Mouse (Mus musculus) thymus, adult 2 months (tissue): Measurements from ENCODE around the gene Olfr1269.

Experiments used
- CTCF ChIP-seq: fragments of 200-500 bp; IDR thresholded peaks from 2 replicates; pipeline ENCODE4 v1.5.1; 2012; ENCODE audit warnings: mild to moderate bottlenecking, control low read depth, low read length, moderate library complexity, borderline replicate concordance; ENCODE audit not compliant: control insufficient read depth, poor library complexity, insufficient read depth; ENCODE audit errors: extremely low read depth
- POLR2A ChIP-seq: fragments of 200-500 bp; IDR thresholded peaks from 2 replicates; pipeline ENCODE4 v1.6.1; 2012; ENCODE audit warnings: mild to moderate bottlenecking, low read length, control low read depth, moderate library complexity; ENCODE audit not compliant: control insufficient read depth, poor library complexity, insufficient read depth; ENCODE audit errors: extremely low read depth

DNA sequence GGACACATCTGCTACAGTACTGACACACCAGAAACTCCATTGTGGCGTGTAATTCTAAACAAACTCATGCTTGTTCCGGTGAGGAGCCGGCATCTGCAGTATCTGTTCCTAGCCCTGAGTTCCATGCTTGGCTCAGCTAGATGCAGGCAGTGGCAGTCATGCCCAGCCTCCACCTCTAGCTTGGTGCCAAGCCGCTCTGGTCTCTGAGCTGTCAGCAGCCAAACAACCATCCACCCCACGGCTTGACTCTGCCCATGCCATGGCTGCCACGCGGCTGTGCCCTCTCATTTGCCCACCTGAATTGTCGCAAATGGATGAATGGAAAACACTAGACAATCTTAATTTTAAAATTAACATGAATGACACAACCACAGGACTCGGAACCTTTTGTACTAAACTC lies 32.7 kb upstream of the Olfr1269 start:
- TF ChIP-seq POLR2A (no peak), CTCF (no peak)
